Mouse (Mus musculus): ENCODE data around the gene S100a3.

- TF ChIP-seq CHD2 (IDR thresholded peaks at IDR 0.05; ENCODE audit: low read depth, low read length) (no peak), MAFK (IDR thresholded peaks at IDR 0.05; ENCODE audit: insufficient read depth, low read depth, low read length) (no peak), ZC3H11A (IDR thresholded peaks at IDR 0.05; ENCODE audit: borderline replicate concordance, low read depth, low read length) (no peak), HCFC1 (IDR thresholded peaks at IDR 0.05; ENCODE audit: borderline replicate concordance, insufficient read depth, low read length) (no peak)
These were observed 44.6 kb upstream of the S100a3 start for GRCm38 (mm10) chr3:90515789-90516188.
